Mouse (Mus musculus) MEL (cell line): ENCODE measurements around the gene Gm20388. TPM values are rescaled to one million over a fixed set of nuclear protein-coding genes. Genes with fewer than 3 reads are reported as not detected.

Source experiments
- DNase-seq: peaks from one replicate; pipeline ENCODE4 v3.0.0; 2011; ENCODE audit warnings: low read depth, low spot score
- H3K27ac ChIP-seq: 2 replicates; pipeline ENCODE4 v1.5.1; 2012; ENCODE audit warnings: low read depth, mild to moderate bottlenecking, control low read depth, low read length, moderate library complexity; ENCODE audit not compliant: control insufficient read depth
- H3K27me3 ChIP-seq, 2 experiments: fragments of 150-350 bp in 1 of 2; sonication (generic) in 1 of 2; 2 replicates each; pipeline ENCODE4 v1.6.1; 2012; ENCODE audit warnings: low read length in 2 of 2, mild to moderate bottlenecking in 2 of 2, improper control_type of control experiment in 1 of 2, moderate library complexity in 1 of 2; ENCODE audit not compliant: insufficient read depth in 2 of 2, control insufficient read depth in 1 of 2
- H3K36me3 ChIP-seq, 2 experiments: 2 replicates each; pipeline ENCODE4 v1.6.1; 2012 to 2014; ENCODE audit warnings: low read length in 2 of 2, improper control_type of control experiment in 1 of 2, inconsistent platforms in 1 of 2, mild to moderate bottlenecking in 1 of 2; ENCODE audit not compliant: insufficient read depth in 2 of 2, control insufficient read depth in 1 of 2
- H3K4me1 ChIP-seq, 2 experiments: fragments of 150-350 bp in 1 of 2; sonication (generic) in 1 of 2; 2 replicates each; pipeline ENCODE4 v1.6.1; 2012; ENCODE audit warnings: low read length in 2 of 2, improper control_type of control experiment in 1 of 2, mild to moderate bottlenecking in 1 of 2; ENCODE audit not compliant: insufficient read depth in 2 of 2, control insufficient read depth in 1 of 2
- H3K4me3 ChIP-seq, 2 experiments: fragments of 150-350 bp in 1 of 2; sonication (generic) in 1 of 2; 2 replicates each; pipeline ENCODE4 v1.5.1; 2012; ENCODE audit warnings: low read depth in 2 of 2, low read length in 2 of 2, mild to moderate bottlenecking in 2 of 2, moderate library complexity in 2 of 2, control low read depth in 1 of 2, improper control_type of control experiment in 1 of 2; ENCODE audit not compliant: control insufficient read depth in 1 of 2, insufficient read depth in 1 of 2
- H3K79me2 ChIP-seq: 2 replicates; pipeline ENCODE4 v1.6.1; 2012; ENCODE audit warnings: mild to moderate bottlenecking, low read length, moderate library complexity; ENCODE audit not compliant: control insufficient read depth, poor library complexity, insufficient read depth
- H3K9ac ChIP-seq: 2 replicates; pipeline ENCODE4 v1.6.1; 2012; ENCODE audit warnings: low read depth, mild to moderate bottlenecking, control low read depth, low read length, moderate library complexity; ENCODE audit not compliant: control insufficient read depth, poor library complexity, severe bottlenecking
- H3K9me3 ChIP-seq: fragments of 150-350 bp; sonication (generic); replicated peaks from 2 replicates; pipeline ENCODE4 v1.6.1; 2012; ENCODE audit warnings: mild to moderate bottlenecking, low read length, improper control_type of control experiment, moderate library complexity; ENCODE audit not compliant: insufficient read depth
- ELF1 ChIP-seq: IDR thresholded peaks from 2 replicates; pipeline ENCODE4 v1.6.1; 2014; ENCODE audit warnings: low read depth, mild to moderate bottlenecking, inconsistent platforms, low read length, improper control_type of control experiment, moderate library complexity
- GABPA ChIP-seq: IDR thresholded peaks from 2 replicates; pipeline ENCODE4 v1.6.1; 2012; ENCODE audit warnings: low read depth, mild to moderate bottlenecking, inconsistent platforms, low read length, improper control_type of control experiment, moderate library complexity
- HCFC1 ChIP-seq: IDR thresholded peaks from 2 replicates; pipeline ENCODE4 v1.6.1; 2012; ENCODE audit warnings: low read depth, mild to moderate bottlenecking, inconsistent platforms, low read length, improper control_type of control experiment, moderate library complexity
- MAX ChIP-seq: IDR thresholded peaks from 2 replicates; pipeline ENCODE4 v1.6.1; 2011; ENCODE audit warnings: low read length, improper control_type of control experiment
- MEF2A ChIP-seq: IDR thresholded peaks from 2 replicates; pipeline ENCODE4 v1.6.1; 2014; ENCODE audit warnings: low read depth, mild to moderate bottlenecking, inconsistent platforms, low read length, improper control_type of control experiment; ENCODE audit not compliant: poor library complexity, insufficient replicate concordance, severe bottlenecking; ENCODE audit errors: extremely low read depth
- MXI1 ChIP-seq: IDR thresholded peaks from 2 replicates; pipeline ENCODE4 v1.6.1; 2011; ENCODE audit warnings: mild to moderate bottlenecking, low read depth, low read length, improper control_type of control experiment
- POLR2AphosphoS5 ChIP-seq: IDR thresholded peaks from 2 replicates; pipeline ENCODE4 v1.6.1; 2012; ENCODE audit warnings: low read depth, borderline replicate concordance, mild to moderate bottlenecking, inconsistent platforms, low read length, moderate library complexity, mixed read lengths
- RCOR1 ChIP-seq: IDR thresholded peaks from 2 replicates; pipeline ENCODE4 v1.6.1; 2012; ENCODE audit warnings: low read depth, mild to moderate bottlenecking, inconsistent platforms, low read length, improper control_type of control experiment
- SMC3 ChIP-seq: IDR thresholded peaks from 2 replicates; pipeline ENCODE4 v1.6.1; 2011; ENCODE audit warnings: low read depth, low read length, improper control_type of control experiment
- TCF12 ChIP-seq: IDR thresholded peaks from 2 replicates; pipeline ENCODE4 v1.6.1; 2014; ENCODE audit warnings: low read depth, mild to moderate bottlenecking, inconsistent platforms, low read length, improper control_type of control experiment, moderate library complexity
- UBTF ChIP-seq: IDR thresholded peaks from 2 replicates; pipeline ENCODE4 v1.6.1; 2012; ENCODE audit warnings: low read depth, mild to moderate bottlenecking, inconsistent platforms, low read length, improper control_type of control experiment, moderate library complexity, borderline replicate concordance; ENCODE audit not compliant: insufficient read depth
- USF1 ChIP-seq: IDR thresholded peaks from 2 replicates; pipeline ENCODE4 v1.6.1; 2014; ENCODE audit warnings: low read depth, mild to moderate bottlenecking, inconsistent platforms, low read length, improper control_type of control experiment, moderate library complexity
- ZC3H11A ChIP-seq: IDR thresholded peaks from 2 replicates; pipeline ENCODE4 v1.6.1; 2012; ENCODE audit warnings: low read depth, mild to moderate bottlenecking, inconsistent platforms, low read length, improper control_type of control experiment
- ZKSCAN1 ChIP-seq: IDR thresholded peaks from 2 replicates; pipeline ENCODE4 v1.6.1; 2012; ENCODE audit warnings: low read depth, mild to moderate bottlenecking, inconsistent platforms, low read length, improper control_type of control experiment, moderate library complexity
- ZNF384 ChIP-seq: IDR thresholded peaks from 2 replicates; pipeline ENCODE4 v1.6.1; 2012; ENCODE audit warnings: low read depth, mild to moderate bottlenecking, inconsistent platforms, low read length, improper control_type of control experiment
- polyA plus RNA-seq, 2 experiments: library from polyadenylated mRNA; stranded (reverse) in 1 of 2; unstranded in 1 of 2; fragments of >175 nt in 1 of 2; fragments of >200 nt in 1 of 2; gene quantifications; 2 replicates each; pipeline versions ENCODE4 v1.2.1 to v1.2.4; 2012; ENCODE audit warnings: low replicate concordance in 2 of 2, low read depth in 1 of 2; ENCODE audit not compliant: insufficient read length in 2 of 2, insufficient read depth in 1 of 2, missing spikeins in 1 of 2
- total RNA-seq: library from RNA; depleted of rRNA; stranded (reverse); fragments of 300-350 nt; gene quantifications from 2 replicates; pipeline ENCODE4 v1.2.3, GENCODE M21; 2012

Gene Gm20388
- total and polyA plus RNA-seq, 3 experiments, result 11.1 to 17.8 TPM; not detected in 1

DNA sequence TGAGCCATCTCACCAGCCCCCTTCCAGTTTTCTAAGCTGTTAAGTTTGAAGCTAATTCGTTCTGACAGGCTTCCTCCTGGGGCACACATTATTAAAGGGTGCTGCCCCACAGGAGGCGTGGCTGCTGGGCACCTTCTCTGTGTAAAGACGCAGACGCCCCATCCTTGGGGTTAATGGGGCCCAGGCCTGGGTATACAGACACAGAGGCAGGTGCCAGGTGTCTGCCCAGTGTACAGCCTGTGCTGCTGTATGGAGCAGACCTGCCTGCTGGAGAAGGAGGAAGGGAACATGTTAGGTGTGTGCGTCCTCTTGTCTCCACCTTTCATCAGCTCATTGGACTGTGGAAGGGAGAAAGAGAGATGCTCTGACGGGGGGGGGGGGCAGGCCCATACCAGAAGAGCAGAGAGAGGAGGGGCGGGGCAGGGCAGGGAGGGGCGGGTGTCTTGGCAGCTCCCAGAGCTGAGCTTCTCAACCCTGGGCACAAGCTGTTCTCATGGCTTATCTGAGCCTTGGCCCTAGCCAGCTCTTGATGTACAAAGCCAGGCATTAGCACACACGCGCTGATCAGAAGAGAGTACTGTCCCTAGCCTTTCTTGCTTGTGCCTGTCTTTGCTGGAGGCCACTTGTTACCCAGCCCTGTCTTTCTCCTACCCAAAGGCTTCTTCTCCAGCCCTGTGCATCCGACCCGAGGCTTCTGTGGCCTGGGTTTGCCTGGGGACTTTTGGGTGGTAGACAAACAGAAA is 1951.3 kb downstream of the Gm20388 start:
- Histone ChIP-seq H3K27ac (no peak overlapping the region), H3K4me3 (no peak overlapping the region), H3K27me3 (no peaks in the 10 kb centered on the region), H3K9ac (no peak overlapping the region), H3K4me1 (no peaks in the 10 kb centered on the region), H3K79me2 (no peaks in the 10 kb centered on the region), H3K9me3 (no peaks in the 10 kb centered on the region), H3K36me3 (peaks cover 0 to 2% of the 10 kb centered on the region in 2 experiments; a peak in 1 of 4 replicates)
- no peak for TF ChIP-seq USF1
- no peak for TF ChIP-seq SMC3
- no peak for TF ChIP-seq RCOR1
- TF ChIP-seq ZKSCAN1, result no peak
- TF ChIP-seq GABPA, result no peak
- TF ChIP-seq MAX, result no peak
- TF ChIP-seq HCFC1, result no peak
- TF ChIP-seq MEF2A, result no peak
- TF ChIP-seq ELF1, result no peak
- DNase-seq, result no peak

DNA sequence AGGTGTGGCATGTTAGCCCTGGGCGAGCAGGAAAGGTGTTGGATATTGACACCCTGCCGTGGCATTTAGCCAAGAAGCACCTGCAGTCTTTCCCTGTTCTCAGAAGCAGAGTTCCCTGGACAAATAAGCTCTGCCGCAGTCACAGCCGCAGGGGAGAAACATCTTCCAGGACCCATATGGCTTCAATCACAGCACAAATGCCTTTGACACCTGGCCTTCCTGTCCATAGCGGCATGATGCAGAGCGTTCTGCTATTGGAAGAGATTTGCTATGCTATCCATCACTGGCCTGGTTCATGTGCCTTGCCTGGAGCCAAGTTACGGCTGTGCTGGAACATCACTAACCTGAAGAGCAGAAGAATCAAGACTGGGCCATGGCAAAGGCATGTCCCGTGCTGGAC is 1954.7 kb downstream of the Gm20388 start:
- Histone ChIP-seq H3K27me3 (no peaks in the 10 kb centered on the region), H3K27ac (no peak overlapping the region), H3K4me3 (no peak overlapping the region), H3K79me2 (no peaks in the 10 kb centered on the region), H3K36me3 (peaks cover 0 to 2% of the 10 kb centered on the region in 2 experiments; a peak in 1 of 4 replicates), H3K4me1 (0 out of 4 replicates have a peak, but pooled peaks cover 0 to 2% of the 10 kb centered on the region in 2 experiments), H3K9me3 (no peaks in the 10 kb centered on the region), H3K9ac (no peak overlapping the region)
- no peak for TF ChIP-seq ZNF384
- no peak for TF ChIP-seq ZC3H11A
- no peak for TF ChIP-seq UBTF
- TF ChIP-seq TCF12, result no peak
- no peak for TF ChIP-seq MXI1
- no peak for TF ChIP-seq MAX
- TF ChIP-seq POLR2AphosphoS5, result no peak
- DNase-seq, result no peak
